Mouse (Mus musculus) 416B (cell line): ENCODE data around the gene Klre1.
"Not testable (repeated sequence)": the region's sequence is repeated elsewhere in the genome, so short reads cannot be mapped to it uniquely, and the experiment has no call there.

Experiments
- DNase-seq: peaks from one replicate; pipeline ENCODE4 v3.0.0; 2011; ENCODE audit warnings: low read depth

The Klre1 gene

GRCm38 (mm10) chr6:129583014-129583413 lies 5.3 kb downstream of the Klre1 start:
- DNase-seq: peak; percentile 23

- peak; percentile 63 for DNase-seq
Measured at GRCm38 (mm10) chr6:129591508-129591907, 13.8 kb downstream of the Klre1 start, which contains the start of gene Klrd1. Klrd1 (plus strand) TSS chr6:129591782.

GRCm38 (mm10) chr6:129608372-129608771 lies 30.7 kb downstream of the Klre1 start:
- DNase-seq: peak; percentile 96

GRCm38 (mm10) chr6:129623735-129624134 lies 46.0 kb downstream of the Klre1 start, which contains the start of gene Klrk1:
Klrk1 (minus strand) TSS chr6:129623864.
- peak; percentile 44 for DNase-seq

- DNase-seq: not testable (repeated sequence)
Measured at GRCm38 (mm10) chr6:129631046-129631445, 53.3 kb downstream of the Klre1 start.
